Mouse (Mus musculus) olfactory bulb, adult 2 months (tissue): Measurements from ENCODE around the gene C4b.
"Not testable (repeated sequence)": the region's sequence is repeated elsewhere in the genome, so short reads cannot be mapped to it uniquely, and the experiment has no call there.

Experiments
- CTCF ChIP-seq: fragments of 200-500 bp; IDR thresholded peaks from 2 replicates; pipeline ENCODE4 v1.5.1; 2012; ENCODE audit warnings: low read depth, mild to moderate bottlenecking, low read length, moderate library complexity; ENCODE audit not compliant: insufficient read depth
- POLR2A ChIP-seq: fragments of 200-500 bp; IDR thresholded peaks from 2 replicates; pipeline ENCODE4 v1.6.1; 2012; ENCODE audit warnings: mild to moderate bottlenecking, low read depth, low read length, moderate library complexity; ENCODE audit not compliant: insufficient read depth

GRCm38 (mm10) chr17:34714181-34714907 lies 29.3 kb downstream of the C4b start:
- not testable (repeated sequence) for TF ChIP-seq POLR2A, CTCF
